Mouse (Mus musculus) left cerebral cortex, postnatal 25 days (tissue): ENCODE data around the gene Rrnad1. TPM values are rescaled to one million over a fixed set of nuclear protein-coding genes. Genes with fewer than 3 reads are reported as not detected.
A peak's percentile ranks its signal among the peaks of the same experiment; 100 is the strongest.

ENCODE experiments used
- DNase-seq, 2 experiments: peaks; one replicate each; pipeline ENCODE4 v3.0.0; 2022; ENCODE audit warnings: low spot score in 2 of 2, mixed read lengths in 1 of 2
- intact Hi-C: fragments of 180-260 bp; cut with DNase I; formaldehyde crosslinking; loops from one replicate; pipeline ENCODE4 v1.15.1; 2025
- total RNA-seq, 2 experiments: library from RNA; stranded (reverse); gene quantifications; 2 replicates each; pipeline ENCODE4 v1.2.3; 2021

Gene Rrnad1
- total RNA-seq, 2 experiments from 2014 or later: 19.5 to 21.8 TPM

DNA sequence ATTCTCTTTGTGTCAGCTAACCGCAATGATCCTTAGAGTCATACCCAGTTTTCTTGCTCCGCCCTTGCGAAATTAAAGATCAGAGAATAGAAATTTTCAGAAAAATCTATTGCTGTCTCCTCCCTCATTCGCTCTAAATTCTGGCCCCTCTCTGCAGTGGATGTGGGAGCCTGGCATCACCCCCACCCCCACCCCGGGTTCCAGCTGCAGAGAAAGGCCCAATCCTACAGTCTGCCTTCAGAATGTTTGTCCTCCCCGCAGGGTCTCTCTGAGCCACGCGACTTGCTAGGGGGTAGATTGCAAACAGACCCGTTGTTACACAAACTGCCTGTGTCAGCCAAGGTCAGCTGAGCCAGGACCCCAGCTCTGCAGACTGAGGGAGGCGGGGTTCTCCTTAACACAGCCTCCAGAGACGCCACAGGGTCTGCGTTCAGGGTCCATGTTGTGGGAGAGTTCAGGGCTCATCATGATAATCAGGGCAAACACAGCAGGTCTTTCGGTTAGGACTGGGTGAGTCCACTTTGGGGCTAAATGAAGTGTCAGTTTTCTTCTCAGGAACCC is 19.5 kb upstream of the Rrnad1 start:
- intact Hi-C loops: no loop called here
- DNase-seq: no peak

DNA sequence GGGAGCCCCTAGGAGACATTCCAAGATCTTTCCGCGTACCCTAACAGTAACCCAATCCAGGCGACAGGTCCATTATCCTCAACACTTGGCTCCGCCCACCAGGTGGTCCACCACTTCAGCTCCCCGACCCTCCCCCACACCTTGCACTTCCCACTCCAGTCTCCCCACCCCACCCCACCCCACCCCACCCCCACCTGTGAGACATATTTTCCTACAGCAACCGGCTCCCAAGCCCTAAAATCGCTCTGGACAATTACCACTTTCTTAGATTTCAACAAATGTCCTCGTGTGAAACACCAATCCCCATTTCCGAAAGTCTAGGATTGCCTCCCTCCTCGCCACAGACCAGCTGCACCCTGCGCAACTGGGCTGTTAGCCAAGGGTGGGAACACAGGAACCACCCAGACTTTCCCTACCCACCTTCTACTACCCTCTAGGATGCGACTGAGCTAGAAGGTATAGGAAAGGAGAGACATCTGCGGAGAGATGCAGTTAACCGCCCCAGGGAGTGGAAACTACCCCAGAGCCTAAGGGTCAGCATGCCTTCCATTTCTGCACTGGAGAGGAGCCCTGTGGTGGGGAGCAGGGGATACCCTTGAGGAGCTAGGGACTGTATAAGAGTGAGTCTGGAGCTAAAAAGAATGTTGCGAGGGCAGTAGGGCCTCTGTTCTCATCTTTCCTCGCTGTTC is 18.9 kb upstream of the Rrnad1 start:
- intact Hi-C loops: no loop called here
- no peak for DNase-seq

DNA sequence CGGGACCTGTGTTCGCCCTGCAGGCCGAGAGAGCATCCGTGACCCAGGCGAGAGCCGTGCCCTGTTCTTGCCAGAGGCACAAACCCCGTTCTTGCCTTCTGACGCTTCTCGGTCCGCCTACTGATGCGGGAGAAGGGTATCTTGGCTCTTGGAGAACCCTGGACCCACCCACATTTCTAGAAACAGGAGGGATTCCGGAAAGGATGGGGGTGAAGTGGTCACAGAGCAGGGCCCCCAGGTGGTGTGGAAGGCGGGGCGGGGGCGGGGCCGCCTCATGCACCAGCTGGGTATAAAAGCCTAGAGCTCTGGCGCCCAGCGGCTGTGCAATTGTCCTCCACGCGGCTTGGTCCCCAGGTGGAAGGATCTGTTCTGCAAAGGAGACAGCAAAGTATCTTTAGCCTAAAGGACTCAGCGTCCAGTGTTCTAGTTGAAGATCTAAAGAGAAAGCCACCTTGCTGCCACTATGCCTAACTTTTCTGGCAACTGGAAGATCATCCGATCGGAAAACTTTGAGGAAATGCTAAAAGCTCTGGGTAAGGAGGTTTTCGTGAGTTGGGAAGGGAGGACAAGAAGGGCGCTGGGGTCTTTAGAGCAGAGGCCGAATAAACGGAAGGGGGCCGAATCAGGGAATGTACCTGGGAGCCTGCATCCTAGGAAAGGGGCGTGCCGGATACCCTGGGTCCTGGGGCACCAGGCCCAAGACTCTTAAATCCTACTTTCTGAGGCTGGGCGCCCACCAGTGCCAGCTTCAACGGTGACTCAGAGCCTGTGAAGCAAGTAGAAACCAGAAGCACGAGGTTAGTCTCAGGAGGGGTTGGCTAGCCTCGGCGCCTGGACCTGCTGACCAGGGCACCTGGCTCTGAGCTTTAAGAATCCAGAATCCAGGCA is 18.1 kb upstream of the Rrnad1 start, which contains the start of gene Crabp2:
Gene Crabp2, plus strand, starts transcription at position 289 of the 888 bp plus-strand sequence.
- peak in 1 of 2 experiments; percentile 24 for DNase-seq
- intact Hi-C loops: no loop called here

DNA sequence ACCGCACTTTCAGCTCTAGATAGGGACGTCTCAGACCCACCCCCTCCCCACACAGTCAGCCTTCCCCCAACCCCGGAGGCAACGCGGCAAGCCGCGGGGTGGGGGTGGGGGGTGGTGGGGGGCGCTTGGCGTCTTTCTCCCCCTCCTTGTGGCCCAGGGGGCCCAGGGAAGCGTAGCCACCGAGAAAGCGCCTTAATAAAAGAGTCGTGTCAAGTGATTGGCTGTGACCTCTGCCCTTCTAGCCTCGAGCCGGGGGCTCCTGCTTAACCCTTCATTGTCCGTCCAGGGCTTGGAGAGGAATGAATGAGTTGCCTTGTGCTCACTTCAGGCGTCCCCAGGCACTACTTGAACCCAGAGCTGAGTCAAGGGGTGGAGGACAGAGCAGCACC is 17.3 kb upstream of the Rrnad1 start:
- intact Hi-C loops: no loop called here
- no peak for DNase-seq

DNA sequence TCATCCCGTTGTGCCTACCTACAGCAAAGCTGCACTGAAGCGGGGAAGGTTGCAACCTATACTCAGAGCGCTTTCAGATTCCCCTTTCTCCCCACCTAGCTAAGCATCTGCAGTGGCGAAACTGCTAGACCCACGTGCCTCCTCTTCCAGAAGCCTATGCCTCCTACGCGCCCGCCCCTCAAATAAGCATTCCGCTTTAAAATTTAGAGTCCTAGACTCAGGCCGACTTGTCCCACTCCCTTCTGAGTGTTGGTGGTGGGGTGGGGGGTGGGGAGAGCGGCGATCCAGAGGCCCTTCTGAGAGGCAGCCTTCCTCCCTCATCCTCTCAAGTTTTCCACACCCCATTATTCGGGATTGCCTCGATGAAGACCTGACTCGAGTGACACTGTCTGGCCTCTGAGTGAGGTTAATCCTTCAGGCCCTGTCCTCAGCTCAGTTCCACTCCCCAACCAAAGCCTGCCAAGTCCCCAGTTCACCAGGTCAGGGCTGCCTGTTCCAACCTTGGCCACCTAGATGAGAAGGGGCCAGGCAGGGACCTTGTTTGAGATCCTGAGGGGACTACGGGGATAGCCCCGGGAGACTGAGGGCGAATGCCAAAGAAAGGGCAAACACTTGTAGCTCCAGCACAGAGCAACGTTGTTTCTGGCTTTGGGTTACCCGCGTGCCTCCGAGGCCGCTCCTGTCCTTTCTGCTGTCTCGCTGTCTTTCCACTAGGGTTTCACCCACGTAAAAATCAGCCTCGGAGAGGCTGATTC is 16.7 kb upstream of the Rrnad1 start:
- intact Hi-C loops: no loop called here
- DNase-seq: peak in 1 of 2 experiments; percentile 44

DNA sequence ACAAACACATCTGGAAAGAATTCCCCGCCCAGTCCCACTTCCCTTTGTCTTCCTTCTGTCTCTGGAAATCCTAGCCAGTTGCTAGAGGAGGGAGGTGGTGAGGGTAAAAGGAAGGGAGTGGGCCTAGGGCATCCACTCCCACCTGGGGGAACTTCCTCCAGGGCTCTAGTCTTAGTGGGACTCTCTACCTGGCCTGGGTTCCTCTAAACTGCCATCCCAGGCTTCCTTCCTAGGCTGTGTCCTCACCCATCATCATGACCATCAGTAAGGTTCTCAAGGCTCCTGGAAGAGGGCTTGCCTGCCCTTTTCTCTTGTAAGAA is 16.0 kb upstream of the Rrnad1 start:
- DNase-seq: no peak
- intact Hi-C loops: no loop called here

DNA sequence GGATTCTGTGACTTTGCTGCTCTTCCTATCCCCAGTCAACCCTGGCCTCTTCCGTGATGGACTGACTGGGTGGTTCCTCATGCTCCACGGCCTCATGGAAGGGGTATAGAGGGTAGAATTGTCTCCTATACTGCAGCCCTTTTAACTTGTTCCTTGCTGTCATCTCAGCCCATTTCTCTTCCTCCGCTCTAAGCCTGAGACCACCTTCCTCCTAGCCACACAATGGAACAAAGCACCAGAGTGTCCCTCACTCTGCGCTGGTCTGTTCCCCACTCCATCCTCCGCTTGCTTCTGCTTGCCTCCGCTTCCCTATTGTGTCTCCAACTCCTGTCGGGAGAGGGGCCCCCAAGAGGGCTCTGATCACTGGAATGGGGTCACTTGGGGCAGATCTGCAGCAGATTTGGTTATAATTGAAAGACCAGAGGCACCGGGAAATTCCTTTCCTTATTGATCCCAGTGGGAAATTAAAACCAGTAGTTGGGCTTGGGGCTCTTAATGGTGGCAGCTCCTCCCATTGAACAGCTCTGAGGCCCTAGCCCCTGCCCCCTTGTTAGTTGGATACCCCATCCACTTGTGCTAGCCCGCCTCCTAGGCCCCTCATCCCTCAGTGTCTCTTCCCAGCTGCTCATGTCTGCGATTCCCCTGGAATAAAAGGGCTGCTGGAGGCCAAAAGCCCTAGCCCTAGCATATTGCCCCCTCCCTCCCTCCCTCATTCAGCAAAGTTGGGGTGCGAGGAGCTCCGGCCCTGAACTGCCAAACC is 15.4 kb upstream of the Rrnad1 start:
- DNase-seq: no peak
- intact Hi-C loops: no loop called here

DNA sequence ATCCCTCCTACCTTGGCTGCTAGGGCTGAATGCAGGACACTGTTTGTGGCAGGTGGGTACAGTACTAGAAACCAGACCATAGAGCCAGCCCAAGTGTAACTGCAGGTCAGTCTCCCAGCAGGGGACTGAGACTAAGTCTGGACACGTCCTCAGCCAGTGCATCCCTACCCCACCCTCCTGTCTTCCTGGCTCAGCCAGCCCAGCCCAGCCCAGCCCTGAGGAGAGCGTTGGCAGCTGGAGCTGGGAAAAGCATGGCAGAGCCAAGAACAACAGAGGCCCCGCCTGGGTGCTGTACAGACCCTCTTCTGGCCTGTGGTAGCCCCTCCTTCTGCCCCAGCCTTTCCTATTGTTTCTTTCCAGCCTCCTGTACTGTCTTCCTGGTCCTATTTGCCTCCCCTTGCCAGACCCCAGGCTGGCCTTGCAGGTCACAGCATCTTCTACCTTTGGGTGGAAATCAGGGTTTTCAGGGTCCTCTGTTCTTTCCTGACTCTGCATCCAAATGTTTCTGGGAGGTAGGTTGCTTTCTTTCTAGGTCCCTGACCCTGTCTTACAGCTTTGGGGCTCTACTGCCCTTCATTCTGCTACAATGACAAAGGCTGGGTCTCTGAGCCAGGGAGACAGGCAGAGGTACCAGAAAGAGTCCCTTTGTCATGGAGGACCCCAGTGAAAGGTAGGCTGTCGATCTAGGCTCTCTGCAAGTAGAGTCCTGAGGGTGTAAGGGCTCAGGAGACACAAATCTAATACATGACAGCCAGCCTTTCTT is 14.5 kb upstream of the Rrnad1 start:
- no peak for DNase-seq
- intact Hi-C loops: no loop called here

DNA sequence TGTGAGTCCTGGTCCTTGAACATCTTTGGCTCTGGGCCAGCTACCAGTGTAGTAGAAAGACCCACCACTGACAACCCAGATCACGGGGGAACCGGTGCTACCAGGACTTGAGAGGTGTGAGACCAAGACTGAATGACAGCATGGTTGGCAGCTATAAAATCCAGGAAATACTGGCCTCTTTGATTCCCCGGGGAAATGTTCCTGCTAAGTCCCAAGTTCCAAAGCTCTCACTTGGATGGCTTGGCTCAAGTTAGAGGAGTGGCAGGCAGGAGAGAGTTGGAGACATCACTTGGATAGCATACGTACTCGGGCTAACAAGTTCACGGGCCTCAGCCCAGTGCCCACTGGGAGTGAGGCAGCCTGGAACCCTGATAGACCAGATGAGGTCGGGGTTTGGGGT is 13.1 kb upstream of the Rrnad1 start:
- intact Hi-C loops: no loop called here
- no peak for DNase-seq

DNA sequence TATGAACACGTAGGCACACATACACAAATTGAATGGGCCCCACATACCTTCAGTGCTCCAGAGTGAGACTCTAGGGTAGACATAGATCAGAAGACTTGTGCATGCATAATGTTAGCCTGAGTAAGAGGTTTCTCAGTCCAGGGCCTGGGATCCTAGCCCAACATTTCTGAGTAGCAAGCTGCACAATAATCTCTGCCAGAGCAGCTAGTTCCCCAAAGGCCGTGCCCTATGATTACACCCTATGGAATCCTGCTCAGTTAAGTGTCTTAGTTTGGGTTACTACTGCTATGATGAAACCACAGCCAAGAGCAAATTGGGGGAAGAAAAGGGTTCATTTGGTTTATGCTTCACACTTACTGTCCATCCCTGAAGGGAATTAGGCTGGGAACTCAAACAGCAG is 12.0 kb upstream of the Rrnad1 start:
- no peak for DNase-seq
- intact Hi-C loops: no loop called here

DNA sequence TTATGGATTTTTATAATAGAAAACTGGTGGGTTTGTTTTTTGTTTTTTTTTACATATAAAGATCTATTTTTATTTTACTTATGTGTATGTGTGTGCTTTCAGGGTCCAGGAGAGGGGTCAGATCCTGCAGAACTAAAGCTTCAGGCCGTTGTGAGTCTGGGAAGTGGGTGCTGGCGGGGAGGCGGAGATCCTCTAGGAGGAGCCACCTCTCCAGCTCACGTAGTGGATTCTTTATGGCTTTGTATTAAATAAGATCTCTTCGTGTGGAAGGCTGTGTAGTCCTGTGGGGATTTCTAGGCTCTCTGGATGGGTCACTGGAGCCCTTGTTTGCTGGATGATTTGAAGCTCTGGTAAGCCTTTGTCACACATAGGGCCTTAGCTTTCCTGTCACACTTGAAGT is 10.1 kb upstream of the Rrnad1 start:
- no peak for DNase-seq
- intact Hi-C loops: no loop called here

DNA sequence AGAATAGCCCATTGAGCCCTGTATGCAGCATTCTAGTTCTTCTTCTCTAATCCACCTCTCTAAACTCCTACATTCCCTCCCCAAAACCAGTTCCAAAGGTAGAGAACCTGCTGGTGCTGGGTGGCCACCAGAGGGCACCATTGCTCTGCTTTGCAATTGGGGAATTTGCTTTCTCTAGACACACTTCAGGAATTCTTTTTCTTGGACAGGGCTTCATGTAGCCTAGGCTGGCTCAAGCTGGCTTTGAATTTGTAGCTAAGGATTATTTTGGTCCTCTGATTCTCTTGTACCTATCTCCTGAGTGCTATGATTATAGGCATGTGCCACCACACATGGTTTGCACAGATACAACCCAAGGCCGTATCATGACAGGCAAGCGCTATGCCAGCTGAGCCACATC is 5.3 kb upstream of the Rrnad1 start:
- DNase-seq: peak; percentile 72 to 83
- intact Hi-C loops: loop anchor here (1.0 to 2.0 kb wide), 3 partner anchors 26 to 136 kb away; no protein-coding TSS in a partner anchor

DNA sequence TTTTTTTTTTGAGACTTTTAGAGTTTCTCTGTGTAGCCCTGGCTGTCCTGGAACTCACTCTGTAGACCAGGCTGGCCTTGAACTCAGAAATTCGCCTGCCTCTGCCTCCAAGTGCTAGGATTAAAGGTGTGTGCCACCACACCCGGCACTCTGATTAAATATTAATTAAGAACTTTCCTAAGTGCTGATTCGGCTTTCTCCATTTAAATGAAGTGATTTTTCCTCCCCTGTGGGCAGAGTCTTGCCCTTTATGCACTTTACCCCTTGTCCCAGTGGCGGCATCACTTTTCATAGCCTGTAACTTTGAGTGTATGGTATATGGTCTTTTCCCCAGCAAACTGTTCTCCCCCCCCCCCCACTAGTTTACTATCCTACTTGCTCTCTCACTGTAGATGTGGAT is 4.7 kb upstream of the Rrnad1 start:
- DNase-seq: no peak
- intact Hi-C loops: loop anchor here (1.0 to 2.0 kb wide), 3 partner anchors 26 to 136 kb away; no protein-coding TSS in a partner anchor

DNA sequence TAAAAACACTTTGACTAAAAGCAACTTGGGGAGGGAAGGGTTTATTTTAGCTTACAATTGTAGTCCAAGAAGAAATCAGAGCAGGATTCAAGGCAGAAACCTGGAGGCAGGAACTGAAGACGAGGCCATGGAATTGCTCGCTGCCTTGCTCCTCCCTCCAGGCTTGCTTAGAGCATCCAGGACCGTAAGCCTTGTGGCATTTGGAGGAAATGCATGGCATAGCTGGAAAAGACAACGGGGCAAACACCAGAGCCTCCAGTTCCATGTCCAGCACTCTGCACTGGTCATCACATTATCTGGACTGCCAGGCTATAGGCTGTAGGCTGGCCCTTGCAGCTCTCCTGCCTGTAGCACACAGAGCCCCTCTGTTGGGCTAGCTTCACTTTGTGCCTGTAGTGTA is 4.0 kb upstream of the Rrnad1 start:
- DNase-seq: no peak
- intact Hi-C loops: loop anchor here (2.0 to 5.0 kb wide), 2 partner anchors 52 to 123 kb away; partner anchors contain the start of gene Naxe

DNA sequence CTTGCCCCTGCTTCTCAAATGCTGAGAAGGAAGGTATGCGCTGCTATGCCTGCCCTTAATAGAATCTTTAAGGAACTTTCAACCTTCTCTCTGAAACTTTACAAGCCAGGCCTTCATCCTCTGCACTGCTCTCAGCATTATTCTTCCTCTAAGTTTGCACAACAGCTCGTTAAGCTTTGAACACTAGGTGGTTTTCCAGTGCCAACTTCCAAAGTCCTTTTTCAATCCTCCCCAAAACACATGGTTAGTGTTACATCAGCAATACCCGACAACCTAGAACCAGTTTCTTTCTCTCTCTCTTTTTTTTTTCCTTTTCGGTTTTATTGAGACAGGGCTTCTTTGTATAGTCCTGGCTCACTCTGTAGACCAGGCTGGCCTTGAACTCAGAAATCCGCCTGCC is 3.5 kb upstream of the Rrnad1 start:
- intact Hi-C loops: loop anchor here (2.0 to 5.0 kb wide), 2 partner anchors 53 to 123 kb away; partner anchors contain the start of gene Naxe
- DNase-seq: no peak

DNA sequence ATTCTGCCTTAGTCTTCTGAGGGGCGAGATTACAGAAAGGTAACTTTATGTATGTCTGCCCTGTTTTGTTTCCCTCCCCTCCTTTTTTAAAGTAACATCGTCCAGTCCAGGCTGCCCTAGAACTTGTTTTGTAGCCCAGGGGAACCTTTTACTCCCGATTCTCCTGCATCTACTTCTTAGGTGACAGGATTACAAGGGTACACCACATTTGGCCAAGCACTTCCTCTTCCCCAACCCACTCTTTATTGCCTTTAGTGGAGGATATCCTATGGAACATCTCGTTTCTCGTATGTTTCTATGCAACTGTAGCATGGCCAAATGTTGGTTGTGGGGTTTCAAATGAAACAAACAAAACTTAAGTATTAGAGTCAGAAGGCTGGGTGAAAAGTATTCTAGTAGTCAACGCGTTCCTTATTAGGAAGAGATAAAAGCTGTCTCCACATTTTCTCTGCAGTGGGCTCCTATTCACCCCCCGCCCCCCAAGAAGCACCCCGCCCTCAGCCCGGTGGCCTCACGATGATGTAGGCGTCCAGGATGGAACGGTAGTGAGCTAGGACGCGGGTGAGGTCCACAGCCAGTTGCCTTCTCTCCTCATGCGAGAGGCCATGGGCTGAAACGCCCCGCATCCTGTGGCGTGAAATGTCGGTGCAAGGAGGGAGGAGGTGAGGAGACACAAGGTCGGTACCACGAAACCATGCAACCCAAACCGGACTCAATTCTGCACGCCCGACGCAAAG is 1.0 kb downstream of the Rrnad1 start:
- no peak for DNase-seq
- intact Hi-C loops: loop anchor here (1.0 to 5.0 kb wide), 3 partner anchors 10 to 128 kb away; partner anchors contain the start of genes Mrpl24, Naxe and Prcc

DNA sequence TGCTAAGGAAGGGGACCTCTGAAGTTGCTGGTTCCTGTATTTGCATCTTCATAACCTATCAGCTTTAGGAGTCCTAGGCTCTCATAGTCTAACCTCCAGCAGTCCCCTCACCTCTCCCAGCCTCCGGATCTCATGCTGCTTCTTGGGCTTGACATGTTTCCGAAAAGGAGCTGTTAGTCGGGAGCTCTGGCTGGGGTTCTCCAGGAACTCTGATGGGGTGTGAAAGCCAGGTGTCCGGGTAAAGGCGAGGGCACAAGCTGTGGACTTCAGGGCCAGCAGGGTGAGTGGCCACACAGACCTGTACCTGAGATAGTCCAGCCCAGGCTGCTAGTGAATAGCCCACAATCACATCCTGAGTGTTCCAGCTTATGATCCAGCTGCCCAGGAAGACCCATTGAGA is 3.1 kb downstream of the Rrnad1 start:
- DNase-seq: no peak
- intact Hi-C loops: no loop called here

DNA sequence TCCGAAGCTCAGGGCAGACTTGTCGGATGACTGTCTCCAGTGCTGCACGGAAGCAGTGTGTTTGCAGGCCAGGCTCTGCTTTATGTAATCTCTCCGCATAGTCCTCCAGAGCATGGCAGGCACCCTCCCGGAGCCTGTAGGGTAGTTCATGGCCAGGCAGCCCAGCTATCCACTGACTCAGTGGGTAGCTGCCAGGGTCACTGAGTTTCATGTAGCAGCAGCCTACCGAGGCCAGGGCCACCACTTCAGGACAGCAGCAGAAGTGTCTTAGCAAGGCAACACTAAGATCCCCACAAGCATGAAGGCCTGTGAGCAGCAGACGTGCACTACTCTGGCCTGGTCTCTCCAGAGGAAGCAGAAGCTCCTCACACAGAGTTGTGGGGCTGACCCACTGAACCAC is 5.5 kb downstream of the Rrnad1 start:
- no peak for DNase-seq
- intact Hi-C loops: no loop called here
